Mouse (Mus musculus): ENCODE measurements at regions not wholly inside any gene's neighbourhood (a gene's known extent, or its start where the extent isn't known, plus 50 kb on each side); places are given as distances from the start of the nearest gene placed in this dataset.

DNA sequence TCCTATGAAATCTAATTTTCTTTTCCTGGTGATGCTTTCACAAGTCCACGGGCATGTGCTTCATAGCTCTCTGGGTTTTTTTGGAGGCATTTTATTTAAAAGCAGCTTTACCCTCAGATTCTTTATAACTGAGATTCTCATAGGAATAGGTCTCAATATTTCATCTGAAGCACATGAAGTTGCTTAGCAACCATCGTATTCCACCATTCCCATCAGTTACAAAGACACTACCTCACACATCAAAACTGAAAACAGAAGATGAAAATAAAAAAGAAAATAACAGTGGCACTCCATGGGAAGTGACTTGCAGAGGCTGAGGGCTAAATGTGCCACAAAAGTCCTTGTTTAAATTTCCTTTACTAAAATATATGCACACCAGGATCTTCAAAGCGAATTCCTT is 384.0 kb upstream of the 1700015G11Rik start:
- in situ Hi-C loops (cut with MboI, MseI): loop anchor here (10.0 kb wide), 1 partner anchor 655 kb away; no protein-coding TSS in a partner anchor

DNA sequence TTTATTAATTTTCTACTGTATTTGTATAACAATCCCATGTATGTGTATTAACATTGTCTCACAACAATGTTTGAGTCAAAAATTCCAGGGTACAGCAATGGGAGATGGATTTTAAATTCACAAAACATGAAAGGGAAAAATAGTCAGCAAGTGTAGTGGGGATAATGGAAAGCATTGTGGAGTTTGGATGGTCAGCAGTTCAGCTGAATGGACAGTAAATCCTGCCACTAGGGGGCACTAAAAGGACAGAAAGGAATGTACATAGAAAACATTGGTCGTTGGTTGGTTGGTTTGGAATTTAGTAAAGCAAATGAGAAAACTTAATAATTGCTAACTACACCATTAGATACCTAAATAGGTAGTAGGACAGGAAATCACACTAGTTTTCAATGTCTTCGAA is 376.3 kb upstream of the 1700015G11Rik start:
- in situ Hi-C loops (cut with MboI, MseI): loop anchor here (10.0 kb wide), 1 partner anchor 647 kb away; no protein-coding TSS in a partner anchor

Measured in regulatory T cell (primary cell).